Mouse (Mus musculus) heart, adult 2 months (tissue): ENCODE results near the gene Rab5c. TPM values are rescaled to one million over a fixed set of nuclear protein-coding genes. Genes with fewer than 3 reads are reported as not detected.

Experiments
- DNase-seq, 2 experiments: peaks; one replicate each; pipeline ENCODE4 v3.0.0; 2021
- H3K27ac ChIP-seq: fragments of 200-600 bp; 2 replicates; pipeline ENCODE4 v1.8.1; 2022
- H3K27me3 ChIP-seq: fragments of 200-500 bp; 2 replicates; pipeline ENCODE4 v1.6.1; 2012; ENCODE audit warnings: mild to moderate bottlenecking, low read length, inconsistent platforms, mixed read lengths; ENCODE audit not compliant: control insufficient read depth, insufficient read depth
- H3K36me3 ChIP-seq: fragments of 200-500 bp; 2 replicates; pipeline ENCODE4 v1.6.1; 2012; ENCODE audit warnings: low read length, inconsistent platforms; ENCODE audit not compliant: control insufficient read depth, insufficient read depth
- H3K4me1 ChIP-seq: fragments of 200-500 bp; 2 replicates; pipeline ENCODE4 v1.6.1; 2011; ENCODE audit warnings: low read length; ENCODE audit not compliant: control insufficient read depth, insufficient read depth
- H3K4me3 ChIP-seq: fragments of 200-600 bp; 2 replicates; pipeline ENCODE4 v1.8.1; 2022
- H3K79me2 ChIP-seq: fragments of 200-500 bp; replicated peaks from 2 replicates; pipeline ENCODE4 v1.6.1; 2012; ENCODE audit warnings: mild to moderate bottlenecking, inconsistent platforms, low read length, moderate library complexity, mixed read lengths; ENCODE audit not compliant: control insufficient read depth, insufficient read depth
- H3K9ac ChIP-seq: fragments of 200-500 bp; 2 replicates; pipeline ENCODE4 v1.6.1; 2012; ENCODE audit warnings: low read depth, mild to moderate bottlenecking, control low read depth, inconsistent platforms, low read length, mixed read lengths
- CTCF ChIP-seq: fragments of 200-600 bp; IDR thresholded peaks from 2 replicates; pipeline ENCODE4 v1.8.1; 2022; ENCODE audit warnings: antibody characterized with exemption, mild to moderate bottlenecking, moderate library complexity
- EP300 ChIP-seq: fragments of 200-500 bp; IDR thresholded peaks from 2 replicates; pipeline ENCODE4 v1.6.1; 2011; ENCODE audit warnings: low read depth, low read length, control low read depth; ENCODE audit not compliant: insufficient read depth
- POLR2A ChIP-seq: fragments of 200-500 bp; IDR thresholded peaks from 2 replicates; pipeline ENCODE4 v1.6.1; 2011; ENCODE audit warnings: mild to moderate bottlenecking, low read depth, low read length, control low read depth; ENCODE audit not compliant: insufficient read depth
- WGBS: fragments of 180-500 bp; shearing (Covaris S2); methylation state at CpG from one replicate; pipeline ENCODE4 v1.1.7; 2018; 5-methylcytosine and 5-hydroxymethylcytosine counted together
- intact Hi-C: fragments of 180-260 bp; cut with DNase I; formaldehyde crosslinking; loops from one replicate; pipeline ENCODE4 v1.15.1; 2025
- long read RNA-seq: library from polyadenylated mRNA; stranded (forward); transcript quantifications from one replicate; pipeline ENCODE4 v2.0.0, GENCODE M21; 2021
- polyA plus RNA-seq: library from polyadenylated mRNA; depleted of rRNA; stranded (reverse); fragments of >200 nt; gene quantifications from 2 replicates; pipeline ENCODE4 v1.2.3, GENCODE M21; 2012; rRNA removed
- total RNA-seq, 2 experiments: library from RNA; stranded (reverse); gene quantifications; 2 replicates each; pipeline ENCODE4 v1.2.3; 2021

The Rab5c gene
- total RNA-seq, result 10 to 100 TPM; 53.0 to 56.3 TPM
- 69.3 and 97.8 TPM in 2 replicates for polyA plus RNA-seq
- long read RNA-seq, partial matches to known transcripts, result 0 of 1 reads
- long read RNA-seq, other reads (novel, unspliced or antisense), result 1 of 1 reads

DNA sequence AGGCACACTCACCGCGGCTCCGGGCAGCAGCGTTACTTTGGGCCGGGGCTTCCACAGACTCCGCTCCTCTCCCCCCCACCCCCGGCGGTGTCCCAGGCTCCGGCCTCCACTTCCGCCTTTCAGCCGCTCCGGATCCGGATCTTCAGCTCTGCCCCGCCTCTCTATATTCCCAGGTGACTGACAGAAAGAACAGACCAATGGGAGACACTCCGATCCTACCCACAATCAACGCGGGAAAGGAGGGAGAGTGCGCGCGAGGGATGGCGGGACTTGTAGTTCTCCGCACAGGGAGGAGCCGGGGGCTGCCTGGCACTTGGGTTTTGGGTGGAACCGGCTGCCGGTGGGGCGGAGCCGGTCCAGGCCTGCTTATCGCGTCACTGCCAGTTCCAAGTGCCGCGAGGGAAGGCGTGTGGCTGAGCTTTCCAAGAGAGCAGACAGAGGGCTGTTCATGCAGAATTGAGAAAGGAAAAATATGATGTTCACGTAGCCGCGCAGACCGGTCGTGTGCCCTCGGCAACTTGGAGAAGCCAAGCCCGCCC lies at the start of gene Rab5c:
Gene Rab5c (minus strand): TSS at position 150 of the 539 bp plus-strand sequence.
- no peaks in the 10 kb centered on the region for H3K27me3 ChIP-seq
- H3K4me3 ChIP-seq, result peak within 1 kb of the TSS; percentile 95
- peaks cover 3% of the 10 kb centered on the region; the same call in 1 of the 2 replicates for H3K79me2 ChIP-seq
- peak; percentile 98 to 99 for DNase-seq
- TF ChIP-seq CTCF (peak; percentile 35), EP300 (0 out of 2 replicates have a peak, but pooled peaks have one; percentile 33), POLR2A (peak; percentile 32; the same call in 1 of the 2 replicates)
- H3K4me1 ChIP-seq, result peaks cover 13% of the 10 kb centered on the region
- WGBS, result under 1% methylated on average over 39 of the region's 39 CpGs
- H3K27ac ChIP-seq, result peak within 1 kb of the TSS; percentile 97
- H3K36me3 ChIP-seq, result no peaks in the 10 kb centered on the region
- peak within 1 kb of the TSS; percentile 84 for H3K9ac ChIP-seq
- intact Hi-C loops, result no loop called here

DNA sequence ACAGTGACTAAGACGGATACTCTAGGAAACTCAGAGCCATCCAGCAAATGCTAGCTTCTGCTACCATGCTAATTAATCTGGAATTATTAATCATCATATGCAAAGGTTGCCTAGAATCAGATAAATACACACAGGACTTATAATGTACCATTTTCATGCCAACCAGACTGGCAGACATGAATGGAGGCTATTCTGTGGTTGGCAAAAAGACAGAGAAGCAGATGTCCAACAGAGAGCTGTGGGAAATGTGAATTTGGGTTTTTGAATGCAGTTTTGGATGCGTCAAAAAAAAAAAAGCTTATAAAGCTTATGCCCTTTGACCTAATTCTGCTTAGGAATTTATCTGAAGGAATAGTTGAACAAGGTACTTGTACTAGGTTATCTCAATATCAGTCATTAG lies 47.8 kb upstream of the Rab5c start:
- intact Hi-C loops, result no loop called here

DNA sequence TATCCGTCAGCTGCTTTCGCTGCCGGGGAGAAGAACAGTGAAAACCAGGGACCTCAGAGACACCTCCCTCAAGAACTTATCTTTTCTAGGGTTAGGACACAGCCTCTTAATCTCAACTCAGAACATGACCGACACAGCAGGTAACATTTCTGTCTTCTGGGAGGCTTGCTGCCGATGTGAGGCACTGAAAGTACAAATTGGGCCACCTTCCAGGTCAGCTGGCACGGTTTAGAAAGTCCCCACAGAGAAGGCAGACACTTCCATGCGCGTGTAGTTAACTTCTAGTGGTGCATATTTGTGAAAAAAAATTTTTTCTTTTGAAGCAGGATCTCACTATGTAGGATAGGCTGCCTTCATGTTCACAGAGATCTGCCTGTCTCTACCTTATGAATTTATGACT lies 46.3 kb upstream of the Rab5c start:
- no peak for DNase-seq
- Histone ChIP-seq H3K4me1 (peaks cover 2% of the 10 kb centered on the region), H3K36me3 (peaks cover 2% of the 10 kb centered on the region), H3K4me3 (no peak overlapping the region), H3K79me2 (no peaks in the 10 kb centered on the region), H3K27ac (no peak overlapping the region), H3K9ac (no peak overlapping the region), H3K27me3 (no peaks in the 10 kb centered on the region)
- TF ChIP-seq POLR2A (no peak), CTCF (no peak), EP300 (no peak)
- WGBS, result 69% methylated on average over 8 of the region's 8 CpGs
- intact Hi-C loops, result no loop called here

More for the DNA sequence above, 47.8 kb upstream of the Rab5c start:
- DNase-seq, result no peak
- H3K4me1 ChIP-seq, result peaks cover 3% of the 10 kb centered on the region
- no peak overlapping the region for H3K4me3 ChIP-seq
- WGBS, result 92% methylated on average over 2 of the region's 2 CpGs
- H3K27me3 ChIP-seq, result no peaks in the 10 kb centered on the region
- H3K79me2 ChIP-seq, result no peaks in the 10 kb centered on the region
- peaks cover 6% of the 10 kb centered on the region for H3K36me3 ChIP-seq
- no peak for TF ChIP-seq EP300
- no peak for TF ChIP-seq CTCF
- no peak for TF ChIP-seq POLR2A
- no peak overlapping the region for H3K9ac ChIP-seq
- H3K27ac ChIP-seq, result no peak overlapping the region

DNA sequence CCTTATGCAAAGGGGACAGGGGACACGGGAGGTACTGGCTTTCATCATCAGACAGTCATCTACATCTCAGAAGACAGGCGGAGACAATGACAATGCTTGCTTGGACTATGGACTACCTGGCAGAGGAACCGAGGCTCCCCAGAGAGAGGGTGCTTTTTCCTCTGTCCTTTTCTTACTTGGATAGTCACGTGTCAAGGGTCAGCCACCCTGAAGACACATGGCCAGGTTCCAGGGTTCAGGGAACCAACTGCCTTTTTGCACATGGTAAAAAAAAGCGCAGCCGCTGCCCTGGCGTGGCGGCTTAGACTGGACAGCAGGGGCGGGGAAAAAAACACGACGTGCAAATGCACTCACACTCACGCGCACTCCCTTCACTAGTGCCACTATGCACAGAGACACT lies 44.6 kb upstream of the Rab5c start:
- Histone ChIP-seq H3K36me3 (peaks cover 2% of the 10 kb centered on the region), H3K4me3 (no peak overlapping the region), H3K4me1 (peaks cover 2% of the 10 kb centered on the region), H3K27ac (no peak overlapping the region), H3K27me3 (no peaks in the 10 kb centered on the region), H3K9ac (no peak overlapping the region), H3K79me2 (no peaks in the 10 kb centered on the region)
- WGBS, result 78% methylated on average over 13 of the region's 13 CpGs
- DNase-seq, result no peak
- intact Hi-C loops, result no loop called here
- TF ChIP-seq CTCF (no peak), POLR2A (no peak), EP300 (no peak)

DNA sequence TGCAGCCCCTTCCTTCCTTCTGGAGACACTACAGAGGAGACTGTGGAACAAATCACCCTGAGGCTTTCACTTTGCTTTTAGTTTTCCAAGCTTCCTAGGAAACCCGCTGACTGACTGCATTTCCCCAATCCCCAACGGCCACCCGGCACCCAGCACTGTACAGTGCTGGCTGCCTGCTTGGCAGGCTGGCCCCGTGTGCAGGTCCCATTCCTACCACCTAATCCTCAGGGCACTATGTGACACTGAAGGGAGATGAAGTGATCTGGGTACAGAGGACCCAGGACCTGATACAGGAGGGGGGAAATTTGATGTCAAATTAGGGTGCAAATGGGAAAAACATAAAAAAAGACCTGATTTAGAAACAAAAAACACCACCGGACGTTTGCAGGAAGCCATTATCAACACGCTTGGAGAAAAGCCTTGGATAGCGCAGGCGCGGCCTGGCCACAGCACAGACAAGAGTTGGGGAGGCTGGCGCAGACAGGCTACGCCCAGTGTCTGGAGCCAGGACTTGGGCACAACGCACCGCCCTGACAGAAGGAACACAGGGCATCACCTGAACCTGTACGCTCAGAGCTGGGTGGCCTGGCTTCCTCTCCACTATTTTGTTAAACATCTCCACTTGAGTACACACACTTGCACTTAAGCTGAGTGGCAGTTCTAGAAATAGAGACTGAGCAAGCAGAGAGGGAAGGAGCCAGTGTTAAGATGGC lies 43.9 kb upstream of the Rab5c start:
- Histone ChIP-seq H3K4me1 (peaks cover 2% of the 10 kb centered on the region), H3K79me2 (no peaks in the 10 kb centered on the region), H3K4me3 (no peak overlapping the region), H3K27ac (no peak overlapping the region), H3K36me3 (peaks cover 2% of the 10 kb centered on the region), H3K27me3 (no peaks in the 10 kb centered on the region), H3K9ac (no peak overlapping the region)
- 55% methylated on average over 15 of the region's 15 CpGs for WGBS
- peak in 1 of 2 experiments; percentile 39 for DNase-seq
- intact Hi-C loops, result no loop called here
- TF ChIP-seq EP300, result no peak

DNA sequence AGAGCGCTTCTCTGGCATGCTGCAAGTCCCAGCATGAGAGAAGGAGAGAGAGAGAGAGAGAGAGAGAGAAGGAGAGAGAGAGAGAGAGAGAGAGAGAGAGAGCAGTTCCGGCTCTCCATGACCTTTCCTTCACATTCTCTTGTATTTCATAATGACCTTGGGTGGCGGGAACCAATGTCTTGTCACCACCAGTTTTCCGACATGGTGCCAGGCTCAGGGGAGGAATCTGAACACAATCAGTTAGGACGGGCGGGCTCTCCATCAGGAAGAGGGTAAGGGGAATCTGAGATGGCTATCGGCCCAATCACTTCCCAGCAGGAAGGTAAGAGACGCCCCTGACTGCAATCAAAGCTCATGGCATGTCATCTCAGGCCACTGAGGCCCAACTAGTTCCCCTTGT lies 42.2 kb upstream of the Rab5c start:
- 77% methylated on average over 8 of the region's 8 CpGs for WGBS
- H3K36me3 ChIP-seq, result no peaks in the 10 kb centered on the region
- DNase-seq, result no peak

More for the DNA sequence above, 42.2 kb upstream of the Rab5c start:
- intact Hi-C loops, result no loop called here
- peaks cover 2% of the 10 kb centered on the region for H3K4me1 ChIP-seq
- H3K4me3 ChIP-seq, result no peak overlapping the region
- no peaks in the 10 kb centered on the region for H3K79me2 ChIP-seq
- H3K27me3 ChIP-seq, result no peaks in the 10 kb centered on the region
- H3K27ac ChIP-seq, result no peak overlapping the region
- H3K9ac ChIP-seq, result no peak overlapping the region
- no peak for TF ChIP-seq CTCF
- TF ChIP-seq EP300, result no peak
- no peak for TF ChIP-seq POLR2A
